Mouse (Mus musculus): ENCODE results near the gene Sds.
A peak's percentile ranks its signal among the peaks of the same experiment; 100 is the strongest.

Sds gene

GRCm38 (mm10) chr5:120516221-120516984, 40.1 kb downstream of the Sds start:
- Histone ChIP-seq H3K4me3 (replicated peaks; ENCODE audit: low read length) (0 out of 2 replicates have a peak overlapping the region, but pooled peaks have one; percentile 13), H3K27me3 (ENCODE audit: insufficient read depth, low read length) (peaks cover 4% of the 10 kb centered on the region; the same call in 1 of the 2 replicates), H3K9me3 (ENCODE audit: low read length) (no peaks in the 10 kb centered on the region), H3K36me3 (ENCODE audit: insufficient read depth, low read length) (peaks cover 28% of the 10 kb centered on the region), H3K4me1 (replicated peaks; ENCODE audit: low read depth, low read length) (peaks cover 80% of the 10 kb centered on the region)
- TF ChIP-seq NANOG (IDR thresholded peaks at IDR 0.05; ENCODE audit: borderline replicate concordance, low read length) = no peak
- TF ChIP-seq CTCF (conservative IDR thresholded peaks at IDR 0.05; ENCODE audit: low read length) = no peak
- no peak for TF ChIP-seq POU5F1 (IDR thresholded peaks at IDR 0.05; ENCODE audit: borderline replicate concordance, low read length)

DNA sequence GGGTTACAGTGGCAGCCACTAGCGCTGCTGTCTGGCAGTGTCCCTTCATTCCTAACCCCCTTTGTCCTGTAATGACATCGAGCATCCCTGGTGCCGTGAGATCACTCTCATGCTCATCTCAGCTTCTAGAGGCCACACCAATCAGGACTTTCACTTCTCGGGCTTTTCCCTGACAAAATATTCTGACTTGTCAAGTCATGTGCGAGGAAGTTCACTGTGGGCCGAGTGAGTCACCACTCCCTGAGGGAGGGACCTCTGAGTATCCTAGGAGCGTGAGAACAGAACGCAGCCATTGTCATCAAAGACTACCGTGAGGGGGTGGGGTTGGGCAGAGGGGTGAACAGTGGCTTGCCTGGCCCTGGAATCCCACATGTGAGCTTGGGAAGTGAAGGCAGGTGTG, 41.2 kb downstream of the Sds start:
- no peak overlapping the region for H3K4me3 ChIP-seq (replicated peaks; ENCODE audit: low read length)
- no peak for TF ChIP-seq POU5F1 (IDR thresholded peaks at IDR 0.05; ENCODE audit: borderline replicate concordance, low read length)
- H3K27me3 ChIP-seq (ENCODE audit: insufficient read depth, low read length) = no peaks in the 10 kb centered on the region
- peaks cover 40% of the 10 kb centered on the region for H3K36me3 ChIP-seq (ENCODE audit: insufficient read depth, low read length)
- peaks cover 69% of the 10 kb centered on the region for H3K4me1 ChIP-seq (replicated peaks; ENCODE audit: low read depth, low read length)
- H3K9me3 ChIP-seq (ENCODE audit: low read length) = no peaks in the 10 kb centered on the region

- Histone ChIP-seq H3K9me3 (ENCODE audit: low read length) (no peaks in the 10 kb centered on the region), H3K27me3 (ENCODE audit: insufficient read depth, low read length) (no peaks in the 10 kb centered on the region), H3K4me3 (replicated peaks; ENCODE audit: low read length) (no peak overlapping the region), H3K36me3 (ENCODE audit: insufficient read depth, low read length) (peaks cover 65% of the 10 kb centered on the region), H3K4me1 (replicated peaks; ENCODE audit: low read depth, low read length) (peaks cover 61% of the 10 kb centered on the region)
- TF ChIP-seq POU5F1 (IDR thresholded peaks at IDR 0.05; ENCODE audit: borderline replicate concordance, low read length) (no peak), CTCF (conservative IDR thresholded peaks at IDR 0.05; ENCODE audit: low read length) (peak; percentile 80)
Observed at GRCm38 (mm10) chr5:120522649-120523048, 46.3 kb downstream of the Sds start.

- no peak for TF ChIP-seq CTCF (conservative IDR thresholded peaks at IDR 0.05; ENCODE audit: low read length)
- no peak for TF ChIP-seq POU5F1 (IDR thresholded peaks at IDR 0.05; ENCODE audit: borderline replicate concordance, low read length)
- no peak for TF ChIP-seq NANOG (IDR thresholded peaks at IDR 0.05; ENCODE audit: borderline replicate concordance, low read length)
Observed at GRCm38 (mm10) chr5:120524736-120525135, 48.4 kb downstream of the Sds start.

GRCm38 (mm10) chr5:120525737-120526136, 49.4 kb downstream of the Sds start:
- TF ChIP-seq CTCF (conservative IDR thresholded peaks at IDR 0.05; ENCODE audit: low read length) (peak; percentile 30), POU5F1 (IDR thresholded peaks at IDR 0.05; ENCODE audit: borderline replicate concordance, low read length) (no peak), NANOG (IDR thresholded peaks at IDR 0.05; ENCODE audit: borderline replicate concordance, low read length) (no peak)
- Histone ChIP-seq H3K4me3 (replicated peaks; ENCODE audit: low read length) (peak overlapping the region; percentile 21), H3K27me3 (ENCODE audit: insufficient read depth, low read length) (no peaks in the 10 kb centered on the region), H3K4me1 (replicated peaks; ENCODE audit: low read depth, low read length) (peaks cover 59% of the 10 kb centered on the region), H3K9me3 (ENCODE audit: low read length) (no peaks in the 10 kb centered on the region), H3K36me3 (ENCODE audit: insufficient read depth, low read length) (peaks cover 75% of the 10 kb centered on the region)

More at GRCm38 (mm10) chr5:120524736-120525135, 48.4 kb downstream of the Sds start:
- Histone ChIP-seq H3K9me3 (ENCODE audit: low read length) (no peaks in the 10 kb centered on the region), H3K36me3 (ENCODE audit: insufficient read depth, low read length) (peaks cover 76% of the 10 kb centered on the region), H3K27me3 (ENCODE audit: insufficient read depth, low read length) (no peaks in the 10 kb centered on the region), H3K4me3 (replicated peaks; ENCODE audit: low read length) (0 out of 2 replicates have a peak overlapping the region, but pooled peaks have one; percentile 21), H3K4me1 (replicated peaks; ENCODE audit: low read depth, low read length) (peaks cover 59% of the 10 kb centered on the region)

- peaks cover 75% of the 10 kb centered on the region for H3K36me3 ChIP-seq (ENCODE audit: insufficient read depth, low read length)
- H3K27me3 ChIP-seq (ENCODE audit: insufficient read depth, low read length) = no peaks in the 10 kb centered on the region
- peaks cover 65% of the 10 kb centered on the region for H3K4me1 ChIP-seq (replicated peaks; ENCODE audit: low read depth, low read length)
- peak overlapping the region; percentile 21; the same call in 1 of the 2 replicates for H3K4me3 ChIP-seq (replicated peaks; ENCODE audit: low read length)
- no peaks in the 10 kb centered on the region for H3K9me3 ChIP-seq (ENCODE audit: low read length)
- no peak for TF ChIP-seq POU5F1 (IDR thresholded peaks at IDR 0.05; ENCODE audit: borderline replicate concordance, low read length)
- no peak for TF ChIP-seq NANOG (IDR thresholded peaks at IDR 0.05; ENCODE audit: borderline replicate concordance, low read length)
- TF ChIP-seq CTCF (conservative IDR thresholded peaks at IDR 0.05; ENCODE audit: low read length) = no peak
Observed at GRCm38 (mm10) chr5:120526311-120526710, 50.0 kb downstream of the Sds start.

DNA sequence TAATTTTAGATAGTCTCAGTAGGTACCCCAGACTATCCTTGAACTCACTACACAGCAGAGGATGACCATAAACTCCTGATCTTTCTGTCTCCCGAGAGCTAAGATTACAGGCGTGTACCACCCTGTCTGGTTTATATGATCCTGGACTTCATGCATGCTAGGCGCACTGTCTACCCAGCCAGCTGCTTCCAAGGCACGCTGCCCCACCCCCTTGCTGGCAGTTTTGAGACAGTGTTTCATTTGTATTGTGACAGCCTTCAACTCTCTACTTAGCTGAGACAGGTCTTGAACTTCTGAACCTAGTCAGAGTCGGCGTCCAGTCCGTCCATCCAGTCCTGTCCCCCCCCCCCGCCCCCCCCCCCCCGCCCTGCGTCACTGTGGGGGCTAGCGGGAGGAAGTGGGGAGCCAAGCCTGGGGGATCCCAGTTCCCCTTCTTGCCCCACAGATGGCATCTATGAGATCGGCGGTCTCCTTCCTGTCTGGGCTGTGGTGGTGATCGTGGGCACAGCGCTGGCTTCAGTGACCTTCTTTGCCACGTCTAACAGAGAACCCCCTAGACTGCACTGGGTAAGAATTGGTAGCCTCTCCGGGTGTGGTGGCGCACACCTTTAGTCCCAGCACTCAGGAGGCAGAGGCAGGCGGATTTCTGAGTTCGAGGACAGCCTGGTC, 51.1 kb downstream of the Sds start:
- TF ChIP-seq POU5F1 (IDR thresholded peaks at IDR 0.05; ENCODE audit: borderline replicate concordance, low read length) (no peak), CTCF (conservative IDR thresholded peaks at IDR 0.05; ENCODE audit: low read length) (no peak), NANOG (IDR thresholded peaks at IDR 0.05; ENCODE audit: borderline replicate concordance, low read length) (no peak)
- Histone ChIP-seq H3K4me3 (replicated peaks; ENCODE audit: low read length) (no peak overlapping the region), H3K4me1 (replicated peaks; ENCODE audit: low read depth, low read length) (peaks cover 75% of the 10 kb centered on the region), H3K9me3 (ENCODE audit: low read length) (no peaks in the 10 kb centered on the region), H3K36me3 (ENCODE audit: insufficient read depth, low read length) (peaks cover 75% of the 10 kb centered on the region), H3K27me3 (ENCODE audit: insufficient read depth, low read length) (no peaks in the 10 kb centered on the region)

DNA sequence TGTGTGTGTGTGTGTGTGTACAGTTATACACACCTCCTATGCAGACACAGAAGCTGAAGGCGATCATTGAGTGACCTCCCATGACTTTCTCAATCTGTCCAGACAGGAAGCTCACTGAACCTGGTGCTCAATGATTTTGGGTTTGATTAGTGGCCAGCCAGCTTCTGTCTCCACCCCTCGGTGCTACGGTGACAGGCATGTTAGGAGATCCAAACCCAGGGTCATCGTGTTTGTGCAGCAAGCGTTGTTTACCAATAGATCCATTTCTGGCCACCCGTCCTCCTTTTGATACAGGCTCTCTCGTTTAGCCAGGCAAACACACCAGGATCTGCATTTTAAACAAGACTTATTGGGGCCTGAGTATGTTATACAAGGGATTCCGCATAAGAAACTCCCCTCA, 55.3 kb downstream of the Sds start:
- Histone ChIP-seq H3K4me1 (replicated peaks; ENCODE audit: low read depth, low read length) (peaks cover 68% of the 10 kb centered on the region), H3K4me3 (replicated peaks; ENCODE audit: low read length) (no peak overlapping the region), H3K36me3 (ENCODE audit: insufficient read depth, low read length) (peaks cover 64% of the 10 kb centered on the region)

More for the DNA sequence above, 55.3 kb downstream of the Sds start:
- no peaks in the 10 kb centered on the region for H3K9me3 ChIP-seq (ENCODE audit: low read length)
- H3K27me3 ChIP-seq (ENCODE audit: insufficient read depth, low read length) = no peaks in the 10 kb centered on the region
- TF ChIP-seq POU5F1 (IDR thresholded peaks at IDR 0.05; ENCODE audit: borderline replicate concordance, low read length) = no peak
- no peak for TF ChIP-seq NANOG (IDR thresholded peaks at IDR 0.05; ENCODE audit: borderline replicate concordance, low read length)
- no peak for TF ChIP-seq CTCF (conservative IDR thresholded peaks at IDR 0.05; ENCODE audit: low read length)

Data from E14TG2a.4 (cell line).